Mouse (Mus musculus): ENCODE measurements around the gene Efemp2.

- TF ChIP-seq MAX (IDR thresholded peaks at IDR 0.05) (no peak), MYOD1 (IDR thresholded peaks at IDR 0.05; ENCODE audit: control insufficient read depth, insufficient read length, low read depth) (no peak), CTCF (IDR thresholded peaks at IDR 0.05; ENCODE audit: control insufficient read depth, insufficient read depth, insufficient read length) (no peak), CEBPB (IDR thresholded peaks at IDR 0.05; ENCODE audit: low read depth) (no peak), MYOG (IDR thresholded peaks at IDR 0.05; ENCODE audit: control insufficient read depth, extremely low read depth, insufficient read length) (no peak), USF1 (IDR thresholded peaks at IDR 0.05; ENCODE audit: low read depth) (no peak)
Observed at GRCm38 (mm10) chr19:5457746-5458442, 15.9 kb upstream of the Efemp2 start, which contains the start of gene Ccdc85b.

Data from C2C12 (cell line).